Mouse (Mus musculus): ENCODE results near the gene Pde3a.

GRCm38 (mm10) chr6:141347870-141348269 lies 98.8 kb downstream of the Pde3a start:
- no peak for TF ChIP-seq EP300 (IDR thresholded peaks at IDR 0.05; ENCODE audit: insufficient read depth, low read depth, low read length)
- no peak for TF ChIP-seq POLR2A (IDR thresholded peaks at IDR 0.05; ENCODE audit: insufficient read depth, low read depth, low read length)
- no peak for TF ChIP-seq CTCF (IDR thresholded peaks at IDR 0.05)
